Mouse (Mus musculus) ovary, postnatal 36 days (tissue): ENCODE data around the gene Svop.
A peak's percentile ranks its signal among the peaks of the same experiment; 100 is the strongest.

Source experiments
- DNase-seq: peaks from one replicate; pipeline ENCODE4 v3.0.0; 2022; ENCODE audit warnings: low spot score, mixed read lengths

The Svop gene

DNA sequence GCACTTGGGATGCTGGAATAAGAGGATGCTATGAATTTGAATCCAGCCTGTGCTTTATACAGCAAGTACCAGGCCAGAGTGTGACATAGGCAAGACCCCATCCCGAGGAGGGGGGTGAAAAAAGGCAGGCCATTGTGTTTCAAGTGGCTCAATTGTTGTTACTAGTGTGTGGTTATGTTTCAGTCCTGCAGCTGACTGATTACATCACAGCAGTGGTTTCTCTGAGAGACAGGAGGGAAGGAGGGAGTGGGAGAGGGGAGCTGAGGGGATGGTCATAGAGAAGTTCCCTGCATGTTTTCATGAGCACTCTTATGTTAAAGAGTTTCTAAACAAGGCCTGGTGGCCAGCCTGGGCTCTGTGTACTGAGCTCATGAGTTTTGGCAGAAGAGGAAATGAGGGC is 11.4 kb upstream of the Svop start:
- no peak for DNase-seq

DNA sequence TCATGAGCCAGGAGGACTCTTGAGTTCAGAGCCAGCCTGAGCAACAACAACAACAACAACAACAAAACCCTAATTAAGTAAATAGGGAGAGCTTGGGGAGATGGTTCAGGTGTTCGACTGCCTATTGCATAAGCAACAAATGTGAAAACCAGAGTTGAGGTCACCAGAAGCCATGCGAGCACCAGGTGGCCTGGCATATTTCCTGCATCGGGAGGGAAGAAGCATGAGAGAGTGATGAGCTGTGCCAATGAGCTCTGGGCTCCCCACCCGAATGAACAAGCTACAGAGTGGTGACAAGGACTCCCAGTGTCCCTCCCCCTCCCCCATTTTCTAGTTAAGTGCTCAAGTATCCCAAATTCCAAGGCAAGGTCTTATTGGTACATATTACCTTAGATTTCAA is 10.5 kb upstream of the Svop start:
- DNase-seq = no peak

DNA sequence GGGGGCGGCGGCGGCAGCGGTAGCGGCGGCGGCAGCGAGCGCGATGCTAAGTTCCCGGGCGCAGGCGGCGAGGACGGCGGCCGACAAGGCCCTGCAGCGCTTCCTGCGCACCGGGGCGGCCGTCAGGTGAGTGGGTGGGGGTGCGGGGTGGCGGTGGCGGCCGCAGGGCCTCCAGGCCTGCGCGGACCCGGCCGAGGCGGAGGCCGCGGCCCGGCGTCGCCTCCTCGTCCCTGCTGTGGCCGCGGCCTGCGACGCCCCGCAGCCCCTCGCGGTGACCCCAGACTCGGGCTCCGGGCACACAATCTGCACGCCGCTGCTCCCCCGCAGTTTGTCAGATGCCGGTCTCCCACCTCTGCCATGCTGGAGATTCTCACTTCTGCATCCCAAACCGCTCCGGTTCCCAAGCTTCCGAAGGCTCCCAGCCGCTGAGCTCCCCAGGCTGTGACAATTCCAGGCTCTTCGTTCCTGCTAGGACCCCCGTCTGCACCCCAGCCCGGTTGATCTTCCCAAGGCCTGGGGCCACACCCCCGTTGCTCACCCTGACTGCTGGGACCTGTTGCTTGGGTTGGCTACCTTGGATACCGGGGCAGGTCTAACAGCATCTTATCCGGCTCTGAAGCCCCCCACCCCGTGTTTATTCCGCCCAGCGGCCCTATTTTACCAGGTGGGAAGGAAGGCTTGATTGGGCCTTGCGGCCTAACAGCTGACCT is 9.2 kb upstream of the Svop start:
- DNase-seq = no peak

DNA sequence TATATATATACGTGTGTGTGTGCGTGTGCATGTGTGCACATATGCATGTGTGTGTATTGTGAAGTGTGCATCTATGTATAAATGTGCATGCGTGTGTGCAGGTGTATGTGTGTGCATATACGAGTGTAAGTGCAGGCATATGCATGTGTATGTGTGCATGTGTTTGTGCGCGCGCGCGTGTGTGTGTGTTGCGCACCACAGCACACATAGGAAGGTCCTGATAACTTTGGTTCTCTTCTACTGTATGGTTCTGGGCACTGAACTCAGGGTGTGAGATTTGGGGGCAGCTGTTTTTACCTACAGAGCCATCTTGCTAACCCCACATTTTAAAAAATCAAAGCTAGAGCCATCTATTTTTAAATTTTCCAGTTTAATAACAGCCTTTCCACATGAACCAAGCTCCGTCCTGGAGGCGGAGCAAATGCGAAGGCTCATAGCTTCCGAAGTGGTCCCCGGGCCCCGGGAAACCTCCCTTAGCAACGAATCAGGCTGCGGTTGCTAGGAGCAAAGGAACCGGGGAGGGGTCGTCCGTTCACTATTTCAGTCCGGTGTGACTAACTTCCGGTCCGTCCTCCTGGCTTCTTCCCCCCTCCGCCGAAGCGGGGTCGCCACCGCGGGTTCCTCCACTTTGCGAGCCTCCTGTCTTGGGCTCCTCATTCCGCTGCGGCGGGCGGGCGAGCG is 8.5 kb upstream of the Svop start:
- peak; percentile 92 for DNase-seq

DNA sequence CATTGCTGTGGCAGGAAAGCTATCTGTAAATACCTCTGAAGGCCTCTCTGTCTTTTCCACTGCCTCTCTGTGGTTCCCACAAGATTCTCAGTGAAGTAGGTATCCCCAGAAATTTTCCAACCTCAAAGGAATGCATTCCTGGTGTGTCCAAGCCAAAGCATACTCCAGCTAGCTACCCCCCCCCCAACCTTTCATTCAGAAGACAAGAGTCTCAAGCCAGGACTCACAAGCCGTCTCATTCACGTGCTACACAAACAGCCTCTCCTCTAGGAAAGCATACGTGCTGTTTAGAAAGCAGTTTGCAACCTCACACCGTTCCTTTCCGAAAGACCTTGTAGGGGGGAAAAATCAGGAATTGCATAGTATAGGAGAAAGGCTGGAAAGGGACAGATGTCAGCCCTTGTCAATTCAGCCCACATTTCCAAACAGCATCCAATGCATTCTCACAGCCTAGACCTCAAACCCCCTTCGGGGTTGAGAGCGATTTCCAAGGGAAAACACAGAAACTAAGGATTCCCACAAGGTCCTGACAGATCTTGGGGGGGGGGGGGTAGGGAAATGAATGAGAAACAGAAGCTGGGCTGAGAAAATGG is 853 bp downstream of the Svop start:
- DNase-seq = no peak

DNA sequence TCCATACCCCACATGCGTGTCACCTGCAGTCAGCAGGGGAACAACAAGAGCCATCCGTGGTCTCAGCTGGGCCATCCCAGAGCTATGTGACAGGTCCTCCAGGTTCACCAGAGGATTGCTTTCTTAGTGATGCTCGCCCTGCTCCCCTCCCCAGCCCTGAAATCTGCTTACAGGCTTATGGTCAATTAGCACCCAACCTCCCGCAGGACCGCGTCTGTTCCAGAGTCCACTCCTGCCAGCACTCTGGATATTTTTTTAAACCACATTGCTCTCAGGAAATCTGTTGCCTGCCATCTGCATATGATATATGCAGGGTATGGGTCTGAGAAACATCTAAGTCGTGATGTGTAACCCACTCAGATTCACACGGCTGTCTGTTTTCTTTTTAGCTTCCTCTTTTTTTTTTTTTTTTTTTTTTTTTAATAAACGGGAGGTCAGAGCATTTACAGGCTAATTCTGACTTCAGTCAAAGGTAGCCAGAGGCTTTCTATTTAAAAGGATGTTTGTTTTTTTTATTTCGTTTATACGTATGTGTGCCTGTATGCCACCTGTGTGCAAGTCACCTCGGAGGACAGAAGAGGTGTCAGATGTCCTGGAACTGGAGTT is 3.4 kb downstream of the Svop start:
- DNase-seq = no peak

DNA sequence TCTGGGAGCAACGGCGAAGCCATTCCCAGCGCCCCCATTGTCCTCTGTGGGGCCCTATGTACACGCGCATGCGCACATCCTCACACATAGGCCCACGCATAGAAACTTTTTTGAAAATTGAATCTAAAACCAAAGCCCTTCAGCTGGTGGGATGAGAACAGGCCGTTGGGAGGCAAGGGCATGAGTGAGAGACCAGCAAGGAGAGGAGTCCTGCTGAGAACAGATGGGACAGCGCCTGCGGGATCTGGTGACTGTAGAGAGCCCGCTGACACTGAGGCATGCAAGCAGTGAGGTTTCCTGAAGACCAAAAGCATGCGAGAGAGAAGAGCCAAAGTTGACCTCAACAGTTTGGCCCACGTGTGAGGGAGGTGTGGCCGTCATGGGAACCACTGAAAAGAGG is 5.9 kb downstream of the Svop start:
- no peak for DNase-seq

DNA sequence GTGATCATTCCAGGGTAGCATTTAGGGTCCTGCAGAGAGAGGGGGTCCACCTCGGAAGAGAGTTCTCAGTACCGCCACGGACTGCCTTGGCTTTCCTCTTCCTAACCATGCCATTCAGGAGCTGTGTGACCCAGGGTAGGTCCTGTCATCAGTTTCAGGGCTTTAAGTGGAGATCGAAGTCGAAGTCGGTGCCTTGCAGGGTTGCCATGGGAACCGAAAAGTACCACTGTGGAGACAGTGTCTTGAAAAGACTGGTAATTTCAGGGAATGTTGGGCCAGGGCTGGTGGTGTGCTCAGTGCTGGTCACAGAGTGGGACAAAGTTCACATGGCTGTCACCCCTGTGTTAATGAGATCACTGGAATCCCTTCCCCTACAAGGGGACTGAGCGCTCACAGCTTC is 14.4 kb downstream of the Svop start:
- DNase-seq = no peak

DNA sequence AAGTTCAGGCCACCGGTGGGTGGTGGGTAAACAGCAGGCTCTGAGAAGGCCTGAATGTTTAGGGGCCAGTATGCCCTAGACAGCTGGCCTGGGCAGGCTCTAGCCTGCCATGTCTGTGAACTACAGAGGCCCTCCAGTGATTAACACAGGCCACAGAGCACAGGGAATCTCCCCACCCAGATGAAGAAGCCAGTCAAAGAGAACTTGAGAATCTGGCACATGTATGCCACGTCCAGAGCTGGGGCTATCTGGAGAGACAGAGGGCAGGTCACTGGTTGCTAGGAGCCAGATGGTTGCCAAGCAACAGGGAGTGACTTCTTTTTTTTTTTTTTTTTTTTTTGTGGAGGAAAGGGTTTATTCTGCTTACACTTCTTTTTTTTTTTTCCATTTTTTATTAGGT is 19.1 kb downstream of the Svop start:
- DNase-seq = no peak

DNA sequence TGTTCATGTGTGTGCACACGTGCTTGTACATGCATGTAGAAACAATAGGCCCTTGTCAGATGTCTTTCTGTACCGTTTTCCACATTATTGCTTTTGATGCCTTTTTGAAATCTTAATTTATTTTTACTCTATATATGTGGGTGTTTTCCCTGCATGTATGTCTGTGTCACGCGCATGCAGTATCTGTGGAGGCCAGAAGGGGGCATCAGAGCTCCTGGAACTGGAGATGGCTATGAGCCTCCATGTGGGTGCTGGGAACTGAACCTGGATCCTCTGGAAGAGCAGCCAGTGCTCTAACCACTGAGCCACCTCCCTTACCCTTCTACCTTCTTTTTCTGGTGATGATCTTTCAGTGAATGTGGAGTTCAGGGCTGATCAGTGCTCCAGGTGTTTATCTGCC is 20.5 kb downstream of the Svop start:
- no peak for DNase-seq

DNA sequence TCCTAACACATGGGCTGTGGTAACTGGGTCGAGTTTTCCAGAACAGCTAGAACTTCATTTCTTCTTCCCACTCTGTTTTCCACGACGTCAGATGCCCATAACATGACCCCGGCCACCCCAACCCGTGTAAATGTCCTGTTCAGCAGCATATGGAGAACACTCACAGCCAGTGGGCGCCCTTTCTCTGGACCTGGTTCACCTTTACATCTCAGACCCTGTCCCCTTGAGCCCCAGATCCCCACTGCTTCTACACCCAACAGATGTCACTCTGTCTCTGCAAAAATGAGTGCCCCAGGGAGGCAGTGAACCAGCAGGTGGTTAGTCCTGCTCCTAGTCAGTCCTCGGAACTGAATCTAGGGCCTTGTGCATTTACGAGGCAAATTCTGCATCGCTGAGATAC is 23.4 kb downstream of the Svop start:
- DNase-seq = no peak

DNA sequence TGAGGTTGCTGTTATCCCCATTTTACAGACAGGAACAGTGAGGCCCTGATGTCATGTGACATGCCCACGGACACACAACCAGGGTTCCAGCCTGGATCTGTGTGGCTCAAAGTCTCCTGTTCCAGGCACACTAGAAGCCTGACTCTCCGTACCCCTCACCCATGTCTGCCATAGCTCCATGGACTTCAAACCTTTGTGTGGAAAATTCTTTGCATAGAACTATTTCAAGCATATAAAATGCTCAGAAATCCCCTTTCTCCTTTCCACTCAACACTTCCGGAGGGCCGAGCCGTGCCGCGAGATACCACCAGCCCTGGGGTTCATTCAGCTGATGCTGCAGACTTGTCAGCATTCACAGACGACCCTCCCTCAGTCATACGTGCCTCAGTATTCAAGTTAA is 23.8 kb downstream of the Svop start:
- no peak for DNase-seq

DNA sequence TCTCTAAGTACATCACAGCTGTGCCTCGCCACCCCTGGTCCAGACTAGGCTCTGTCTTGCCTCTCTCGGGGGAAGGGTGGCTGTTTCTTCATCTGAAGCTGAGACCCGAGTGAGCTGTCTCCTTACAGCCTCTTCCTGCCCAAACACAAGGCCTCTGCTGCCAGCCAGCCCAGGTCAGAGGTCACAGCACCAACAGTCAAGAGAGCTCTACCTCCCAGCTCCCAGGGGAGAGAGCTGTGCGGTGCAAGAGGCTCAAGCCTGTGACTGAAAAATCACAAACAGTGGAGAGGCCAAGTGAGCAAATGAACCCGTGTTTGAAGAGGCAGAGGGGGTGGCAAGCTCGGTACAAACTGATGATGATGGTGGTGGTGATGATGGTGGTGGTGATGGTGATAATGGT is 24.8 kb downstream of the Svop start:
- DNase-seq = no peak

DNA sequence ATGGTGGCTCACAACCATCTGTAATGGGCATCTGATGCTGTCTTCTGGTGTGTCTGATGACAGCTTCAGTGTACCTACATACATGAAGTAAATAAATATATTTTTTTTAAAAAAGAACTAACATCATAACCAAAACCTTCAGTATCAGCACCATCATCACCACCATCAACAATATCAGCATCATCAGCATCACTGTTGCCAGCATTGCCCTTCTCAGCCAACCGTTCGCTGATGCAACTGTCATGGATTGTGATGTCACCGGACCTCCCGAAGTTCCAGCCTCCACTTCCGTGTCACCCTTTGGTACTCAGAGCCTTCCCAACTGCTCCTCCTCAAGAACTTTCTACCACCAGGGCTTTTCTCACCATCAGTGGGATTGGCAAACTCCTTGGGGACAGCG is 26.2 kb downstream of the Svop start, which contains the start of gene Usp30:
Gene Usp30 (plus strand): TSS at position 301 of the 400 bp plus-strand sequence.
- no peak for DNase-seq

DNA sequence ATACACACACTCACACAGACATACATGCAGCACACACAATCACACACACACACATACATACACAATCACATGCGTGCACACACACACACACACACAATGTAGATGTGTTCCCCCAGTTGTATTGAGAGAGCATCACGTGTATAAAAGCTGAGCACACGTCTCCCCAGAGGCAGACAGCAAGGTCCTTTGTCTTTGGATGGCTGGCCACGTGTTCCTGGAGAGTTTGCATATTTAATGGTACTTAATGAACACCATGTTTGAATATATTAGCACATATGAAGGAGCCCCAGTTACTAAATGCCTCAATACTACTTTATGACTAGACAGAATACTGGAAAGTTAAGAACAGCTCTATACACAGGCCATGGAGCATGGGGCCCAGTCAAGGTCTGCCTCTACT is 27.4 kb downstream of the Svop start:
- DNase-seq = no peak

DNA sequence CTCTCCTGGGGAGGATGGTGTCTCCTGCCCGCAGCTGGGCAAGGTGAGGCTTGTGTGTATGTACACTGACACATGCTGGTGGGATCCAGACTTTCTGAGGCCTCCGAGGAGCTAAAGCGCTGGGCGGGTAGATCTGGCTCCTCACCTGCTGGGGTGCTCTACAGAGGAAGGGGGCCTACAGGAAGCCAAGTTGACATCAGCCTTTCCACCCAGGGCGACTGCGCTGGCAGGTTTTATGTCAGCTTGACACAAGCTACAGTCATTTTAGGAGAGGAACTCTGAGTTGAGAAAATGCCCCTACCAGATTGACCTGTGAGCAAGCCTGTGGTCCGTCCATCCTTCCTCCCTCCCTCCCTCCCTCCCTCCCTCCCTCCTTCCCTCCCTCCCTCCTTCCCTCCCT is 29.7 kb downstream of the Svop start:
- DNase-seq = no peak

DNA sequence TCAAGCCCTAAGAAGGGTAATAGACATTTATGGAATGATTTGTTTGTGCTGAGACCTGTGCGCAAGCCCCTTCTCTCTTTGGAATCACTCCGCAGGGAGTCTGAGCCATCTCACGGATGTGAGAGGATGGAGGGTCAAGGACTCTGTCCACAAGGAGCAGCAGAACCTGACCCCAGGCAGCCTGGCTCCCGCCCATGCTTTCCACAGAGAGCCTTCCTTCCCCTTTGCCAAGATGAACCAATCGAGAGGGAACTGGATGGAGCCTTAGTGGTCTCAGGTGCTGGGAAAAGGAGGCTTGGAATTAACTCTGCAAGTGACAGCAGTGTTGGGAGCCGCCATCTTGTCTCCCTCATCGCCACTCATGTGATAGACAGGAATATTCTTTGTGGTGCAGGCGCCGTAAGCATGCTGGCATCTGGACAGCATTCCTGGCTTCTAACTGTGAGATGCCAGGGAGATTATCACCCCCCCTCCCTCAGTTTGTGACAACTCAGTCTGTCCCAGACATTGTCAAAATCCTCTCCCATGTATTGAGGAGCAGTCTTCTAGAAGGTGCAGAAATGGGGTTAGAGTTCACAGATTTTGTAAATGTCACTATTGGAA is 34.1 kb downstream of the Svop start:
- no peak for DNase-seq

DNA sequence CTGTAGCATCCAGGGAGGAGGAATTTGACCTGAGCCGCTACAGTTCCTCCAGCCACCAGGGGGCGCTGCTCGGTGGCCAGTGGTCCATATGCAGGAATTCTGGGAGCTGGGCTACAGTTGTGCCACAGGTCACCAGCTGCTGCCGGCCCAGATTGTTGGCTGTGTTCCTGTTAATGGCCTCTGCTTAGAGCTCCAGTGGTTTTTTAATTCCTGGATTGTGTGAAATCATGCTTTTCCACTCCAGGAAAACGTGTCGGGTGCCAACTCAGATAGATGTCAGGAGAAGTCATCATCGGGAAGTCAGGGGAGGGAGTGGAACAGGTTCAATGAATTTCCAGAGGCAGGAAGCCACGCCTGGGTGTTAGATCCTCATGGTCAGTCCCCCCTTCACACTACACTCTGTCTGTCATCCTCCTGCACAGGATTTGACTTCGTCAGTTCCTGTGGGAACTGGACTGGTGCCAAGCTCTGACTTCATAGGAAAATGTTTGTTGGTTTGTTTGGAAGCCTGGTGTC is 39.1 kb downstream of the Svop start:
- DNase-seq = peak; percentile 67

DNA sequence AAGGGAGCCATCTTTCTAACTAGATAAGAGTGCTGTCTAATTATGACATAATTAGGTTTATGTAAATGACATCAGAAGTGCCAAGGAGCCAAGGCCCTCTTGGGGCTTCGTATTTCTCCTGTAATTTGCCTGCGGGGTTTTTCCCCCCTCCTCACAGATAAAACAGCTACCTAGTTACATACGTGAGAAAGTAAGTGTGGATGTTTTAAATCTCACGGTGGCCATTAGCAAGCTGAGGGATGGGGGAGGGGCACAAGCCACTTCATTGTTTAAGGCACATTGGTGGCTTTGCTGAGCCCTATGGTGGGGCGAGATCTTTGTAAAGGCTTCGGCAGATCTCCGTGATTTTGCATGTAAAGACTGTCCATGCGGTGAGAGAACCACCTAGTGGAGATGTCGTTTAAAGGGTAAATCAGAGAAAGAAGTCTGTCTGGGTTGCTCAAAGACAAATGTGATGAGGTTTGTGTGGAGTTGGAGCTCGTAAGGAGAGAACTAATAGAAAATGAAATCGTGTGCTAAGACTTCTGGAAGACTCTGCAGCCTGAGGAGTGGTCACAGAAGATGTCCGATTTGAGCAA is 42.5 kb downstream of the Svop start:
- no peak for DNase-seq

DNA sequence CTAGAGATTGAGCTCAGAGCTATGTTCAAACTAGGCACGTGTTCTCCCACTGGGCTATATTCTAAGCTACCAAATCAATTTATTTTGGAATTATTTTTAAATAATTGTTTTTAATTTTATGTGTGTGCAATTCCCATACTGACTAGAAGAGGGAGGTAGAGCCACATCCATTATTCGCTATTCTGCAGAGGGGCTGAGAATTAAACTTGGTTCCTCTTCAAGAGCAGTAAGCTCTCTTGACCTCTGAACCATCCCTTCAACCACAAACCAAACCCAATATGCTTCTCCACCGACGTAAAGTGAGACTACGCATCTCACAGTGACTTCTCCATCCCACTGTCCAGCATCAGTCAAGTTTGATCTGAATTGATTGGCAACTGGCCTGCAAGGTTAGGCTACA is 44.2 kb downstream of the Svop start:
- no peak for DNase-seq

DNA sequence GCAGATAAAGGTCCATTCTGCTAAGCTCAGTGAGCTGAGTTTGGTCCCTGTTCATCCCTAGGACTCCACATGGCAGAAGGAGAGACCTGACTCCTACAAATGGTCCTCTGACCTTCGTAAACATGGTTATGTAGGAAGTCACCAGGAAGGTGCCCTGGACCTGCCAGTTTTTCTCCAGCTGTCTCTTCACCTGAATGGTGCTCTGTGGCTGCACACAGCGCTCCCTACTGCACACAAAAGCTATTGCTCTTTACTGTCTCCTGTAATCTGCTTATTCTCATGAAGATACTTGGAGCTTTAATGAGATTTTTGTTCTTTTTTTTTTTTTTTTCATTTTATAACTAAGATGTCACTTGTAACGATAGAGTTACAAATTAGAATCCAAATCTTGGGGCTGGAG is 44.8 kb downstream of the Svop start:
- no peak for DNase-seq

DNA sequence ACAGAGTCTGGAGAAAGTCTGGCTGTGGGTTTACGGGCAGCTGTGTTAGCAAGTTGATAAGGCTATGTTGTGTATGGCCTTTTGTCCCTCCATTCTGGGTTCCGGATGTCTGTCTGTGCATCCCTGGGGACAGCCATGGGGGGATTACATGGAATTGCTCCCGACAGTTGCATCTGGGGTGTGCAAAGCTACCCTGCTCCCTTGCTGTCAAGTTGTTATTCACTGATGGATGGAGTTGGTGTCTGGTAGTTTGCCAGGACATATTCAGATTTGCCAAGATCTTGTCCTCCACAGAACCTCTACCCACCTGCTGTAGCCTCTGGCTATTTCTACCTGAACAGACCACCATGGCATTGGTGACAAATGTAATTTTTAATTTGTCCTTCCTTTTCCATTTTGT is 45.2 kb downstream of the Svop start:
- no peak for DNase-seq
